Mouse (Mus musculus): ENCODE results near the gene Slc38a9. TPM values are rescaled to one million over a fixed set of nuclear protein-coding genes. Genes with fewer than 3 reads are reported as not detected.

Slc38a9 gene
- total RNA-seq, 2 experiments from 2014 or later: 26.5 to 26.8 TPM

- TF ChIP-seq CTCF (conservative IDR thresholded peaks at IDR 0.05): no peak
- Histone ChIP-seq H3K27ac (no peak overlapping the region), H3K4me3 (no peak overlapping the region)
- no peak for DNase-seq (ENCODE audit: low spot score in 2 of 2)
Measured at GRCm38 (mm10) chr13:112754871-112755270, 94.3 kb downstream of the Slc38a9 start.

- H3K4me3 ChIP-seq: peak overlapping the region; percentile 41
- peak overlapping the region; percentile 65 for H3K27ac ChIP-seq
- no peak for TF ChIP-seq CTCF (conservative IDR thresholded peaks at IDR 0.05)
- no peak for DNase-seq (ENCODE audit: low spot score in 2 of 2)
Measured at GRCm38 (mm10) chr13:112755507-112756010, 95.0 kb downstream of the Slc38a9 start.

- H3K27ac ChIP-seq: no peak overlapping the region
- TF ChIP-seq CTCF (conservative IDR thresholded peaks at IDR 0.05): no peak
- no peak overlapping the region for H3K4me3 ChIP-seq
- no peak for DNase-seq (ENCODE audit: low spot score in 2 of 2)
Measured at GRCm38 (mm10) chr13:112757395-112757794, 96.8 kb downstream of the Slc38a9 start.

- no peak for DNase-seq (ENCODE audit: low spot score in 2 of 2)
- Histone ChIP-seq H3K27ac (no peak overlapping the region), H3K4me3 (no peak overlapping the region)
- TF ChIP-seq CTCF (conservative IDR thresholded peaks at IDR 0.05): no peak
Measured at GRCm38 (mm10) chr13:112758546-112759090, 98.1 kb downstream of the Slc38a9 start.

- no peak overlapping the region for H3K27ac ChIP-seq
- no peak overlapping the region for H3K4me3 ChIP-seq
- no peak for DNase-seq (ENCODE audit: low spot score in 2 of 2)
- no peak for TF ChIP-seq CTCF (conservative IDR thresholded peaks at IDR 0.05)
Measured at GRCm38 (mm10) chr13:112759364-112759763, 98.8 kb downstream of the Slc38a9 start.

- no peak for TF ChIP-seq CTCF (conservative IDR thresholded peaks at IDR 0.05)
- no peak for DNase-seq (ENCODE audit: low spot score in 2 of 2)
- Histone ChIP-seq H3K27ac (no peak overlapping the region), H3K4me3 (no peak overlapping the region)
Measured at GRCm38 (mm10) chr13:112759777-112760537, 99.4 kb downstream of the Slc38a9 start.

GRCm38 (mm10) chr13:112760538-112760881, 100.0 kb downstream of the Slc38a9 start:
- no peak for DNase-seq (ENCODE audit: low spot score in 2 of 2)
- no peak overlapping the region for H3K4me3 ChIP-seq
- TF ChIP-seq CTCF (conservative IDR thresholded peaks at IDR 0.05): no peak
- no peak overlapping the region for H3K27ac ChIP-seq

GRCm38 (mm10) chr13:112761787-112762186, 101.2 kb downstream of the Slc38a9 start:
- Histone ChIP-seq H3K27ac (no peak overlapping the region), H3K4me3 (no peak overlapping the region)
- no peak for TF ChIP-seq CTCF (conservative IDR thresholded peaks at IDR 0.05)
- no peak for DNase-seq (ENCODE audit: low spot score in 2 of 2)

- TF ChIP-seq CTCF (conservative IDR thresholded peaks at IDR 0.05): no peak
- DNase-seq (ENCODE audit: low spot score in 2 of 2): no peak
- no peak overlapping the region for H3K4me3 ChIP-seq
- no peak overlapping the region for H3K27ac ChIP-seq
Measured at GRCm38 (mm10) chr13:112762548-112762947, 102.0 kb downstream of the Slc38a9 start.

- TF ChIP-seq CTCF (conservative IDR thresholded peaks at IDR 0.05): no peak
- no peak overlapping the region for H3K4me3 ChIP-seq
- no peak for DNase-seq (ENCODE audit: low spot score in 2 of 2)
- H3K27ac ChIP-seq: no peak overlapping the region
Measured at GRCm38 (mm10) chr13:112763531-112764091, 103.1 kb downstream of the Slc38a9 start.

- TF ChIP-seq CTCF (conservative IDR thresholded peaks at IDR 0.05): no peak
- H3K27ac ChIP-seq: no peak overlapping the region
- DNase-seq (ENCODE audit: low spot score in 2 of 2): no peak
- no peak overlapping the region for H3K4me3 ChIP-seq
Measured at GRCm38 (mm10) chr13:112764556-112764955, 104.0 kb downstream of the Slc38a9 start.

- Histone ChIP-seq H3K27ac (no peak overlapping the region), H3K4me3 (no peak overlapping the region)
- no peak for TF ChIP-seq CTCF (conservative IDR thresholded peaks at IDR 0.05)
- DNase-seq (ENCODE audit: low spot score in 2 of 2): no peak
Measured at GRCm38 (mm10) chr13:112765654-112766053, 105.1 kb downstream of the Slc38a9 start.

GRCm38 (mm10) chr13:112770528-112771328, 110.2 kb downstream of the Slc38a9 start:
- no peak overlapping the region for H3K27ac ChIP-seq
- no peak for TF ChIP-seq CTCF (conservative IDR thresholded peaks at IDR 0.05)
- no peak overlapping the region for H3K4me3 ChIP-seq
- no peak for DNase-seq (ENCODE audit: low spot score in 2 of 2)

Measured in layer of hippocampus, adult 2 months (tissue).